9 mouse cellular contexts compared by ENCODE assay signal in genomic region chr1:91181784-91182450, GRCm38 (mm10). TPM values are rescaled to one million over a fixed set of nuclear protein-coding genes. Genes with fewer than 3 reads are reported as not detected.
DNase-seq lines count a peak whose midpoint lies in the region; ATAC-seq and TF ChIP-seq lines count a peak whose summit lies in the region.
"Had no signal": no experiment of that assay in that cellular context is flagged by ENCODE, and none has a peak within 500 bp of the region (broad histone marks: within the 10 kb centered on the region; RNA-seq: fewer than 3 reads in every experiment).

No protein-coding gene starts in this region.

- 38% methylated on average over 12 of the region's 12 CpGs for WGBS in kidney, postnatal 0 days

- peak overlapping the region; percentile 14; the same call in 1 of the 2 replicates for H3K4me2 ChIP-seq in kidney, postnatal 0 days (ENCODE audit: low read length)

- ATAC-seq in kidney, postnatal 0 days (replicated peaks; ENCODE audit: low FRiP score, low read depth): no peak

- H3K4me3 ChIP-seq in kidney, postnatal 0 days (replicated peaks; ENCODE audit: low read depth, low read length): no peak overlapping the region

- TF ChIP-seq CTCF in kidney, postnatal 0 days (IDR thresholded peaks at IDR 0.05; ENCODE audit: low read depth): no peak

- H3K9me3 ChIP-seq in kidney, postnatal 0 days (replicated peaks; ENCODE audit: low read length): no peaks in the 10 kb centered on the region; the same call in 1 of the 2 replicates

- peaks cover 7% of the 10 kb centered on the region for H3K4me1 ChIP-seq in kidney, postnatal 0 days (replicated peaks; ENCODE audit: insufficient read depth, low read length)

- H3K27ac ChIP-seq in kidney, postnatal 0 days: no peak overlapping the region

- no peaks in the 10 kb centered on the region for H3K27me3 ChIP-seq in kidney, postnatal 0 days (ENCODE audit: insufficient read depth, low read length)

- DNase-seq in cerebellum, postnatal 10 days: peak; percentile 65 to 70
- no peak for DNase-seq in cerebellum, adult 8-10 months
- peak; percentile 23 for DNase-seq in kidney, postnatal 0 days (ENCODE audit: low spot score)
- no peak for DNase-seq in kidney, postnatal 14 days
- DNase-seq in testis, postnatal 10 days (ENCODE audit: low spot score): peak; percentile 31
- no peak for DNase-seq in testis, postnatal 14 days (ENCODE audit: low spot score)
- DNase-seq in thymus, postnatal 36 days: peak; percentile 31 to 35
- DNase-seq in layer of hippocampus, adult 8-10 months (ENCODE audit: low spot score in 2 of 2): no peak

- H3K9ac ChIP-seq in kidney, postnatal 0 days (ENCODE audit: low read depth, low read length): no peak overlapping the region

- no peaks in the 10 kb centered on the region for H3K36me3 ChIP-seq in kidney, postnatal 0 days (ENCODE audit: insufficient read depth, low read length)

RNA-seq across cellular contexts. Expression of gene Ramp1, which starts 2.3 kb away (rescaled TPM):
- 2.1 and 2.5 TPM in 2 replicates for polyA plus RNA-seq in kidney, postnatal 0 days (2015; fragmentation: Nextera tagmentation; extraction: Ambion mirVana)
- total RNA-seq in layer of hippocampus, adult 8-10 months (2022): 10 to 100 TPM; 55.1 to 62.5 (median 56.6) TPM

RNA-seq across cellular contexts. Expression of gene Rbm44, which starts 37.0 kb away (rescaled TPM):
- 0.20 and 0.28 TPM in 2 replicates for polyA plus RNA-seq in kidney, postnatal 0 days (2015; fragmentation: Nextera tagmentation; extraction: Ambion mirVana)
- under 1 TPM in 1 of 4 experiments, not detected in 3; 0.23 TPM for total RNA-seq in layer of hippocampus, adult 8-10 months (2022)
- total RNA-seq: heart, postnatal 36 days had no signal

Comparison
In these comparisons a context has a peak if more than half of its experiments do, and no peak if none do; other contexts are left out.
1. DNase-seq: peak in cerebellum, postnatal 10 days (2 of 2), kidney, postnatal 0 days (single experiment), testis, postnatal 10 days (single experiment) and thymus, postnatal 36 days (2 of 2); none in cerebellum, adult 8-10 months (single experiment), kidney, postnatal 14 days (single experiment), testis, postnatal 14 days (single experiment) and layer of hippocampus, adult 8-10 months (0 of 2).